Mouse (Mus musculus): Measurements from ENCODE around the gene Anp32e.
"Not testable (repeated sequence)": the region's sequence is repeated elsewhere in the genome, so short reads cannot be mapped to it uniquely, and the experiment has no call there.

Gene Anp32e

DNA sequence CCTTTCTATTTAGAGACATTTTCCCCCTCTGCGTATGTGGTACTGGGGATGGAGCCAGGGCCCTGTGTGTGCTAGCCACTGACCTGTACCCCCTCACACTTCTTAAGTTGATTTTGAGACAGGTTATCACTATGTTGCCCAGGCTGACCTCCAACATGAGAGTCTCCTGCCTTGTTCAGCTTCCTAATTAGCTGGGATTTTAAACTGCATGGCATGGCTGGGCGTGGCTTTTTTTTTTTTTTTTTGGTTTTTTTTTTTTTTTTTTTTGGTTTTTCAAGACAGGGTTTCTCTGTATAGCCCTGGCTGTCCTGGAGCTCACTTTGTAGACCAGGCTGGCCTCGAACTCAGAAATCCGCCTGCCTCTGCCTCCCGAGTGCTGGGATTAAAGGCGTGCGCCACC lies 48.5 kb downstream of the Anp32e start:
- not testable (repeated sequence) for DNase-seq

DNA sequence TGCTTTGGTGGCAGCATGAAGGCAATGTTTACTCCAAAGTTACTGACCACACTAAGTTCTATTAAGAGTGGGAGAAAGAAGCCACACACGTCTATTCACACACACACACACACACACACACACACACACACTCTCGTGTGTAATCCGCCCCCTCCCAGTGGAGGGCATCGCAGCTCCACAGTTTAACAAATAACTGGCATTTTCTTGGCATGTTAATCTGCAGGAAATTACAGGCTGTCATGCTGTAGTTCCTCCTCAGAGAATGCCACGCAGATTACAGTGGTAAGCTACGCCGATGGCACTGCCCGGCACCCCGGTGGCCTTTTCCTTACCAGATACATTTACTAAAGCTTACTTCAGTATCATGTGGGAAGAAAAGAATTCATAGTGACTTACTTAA lies 49.2 kb downstream of the Anp32e start:
- DNase-seq, result peak in 1 of 2 experiments; percentile 48

DNA sequence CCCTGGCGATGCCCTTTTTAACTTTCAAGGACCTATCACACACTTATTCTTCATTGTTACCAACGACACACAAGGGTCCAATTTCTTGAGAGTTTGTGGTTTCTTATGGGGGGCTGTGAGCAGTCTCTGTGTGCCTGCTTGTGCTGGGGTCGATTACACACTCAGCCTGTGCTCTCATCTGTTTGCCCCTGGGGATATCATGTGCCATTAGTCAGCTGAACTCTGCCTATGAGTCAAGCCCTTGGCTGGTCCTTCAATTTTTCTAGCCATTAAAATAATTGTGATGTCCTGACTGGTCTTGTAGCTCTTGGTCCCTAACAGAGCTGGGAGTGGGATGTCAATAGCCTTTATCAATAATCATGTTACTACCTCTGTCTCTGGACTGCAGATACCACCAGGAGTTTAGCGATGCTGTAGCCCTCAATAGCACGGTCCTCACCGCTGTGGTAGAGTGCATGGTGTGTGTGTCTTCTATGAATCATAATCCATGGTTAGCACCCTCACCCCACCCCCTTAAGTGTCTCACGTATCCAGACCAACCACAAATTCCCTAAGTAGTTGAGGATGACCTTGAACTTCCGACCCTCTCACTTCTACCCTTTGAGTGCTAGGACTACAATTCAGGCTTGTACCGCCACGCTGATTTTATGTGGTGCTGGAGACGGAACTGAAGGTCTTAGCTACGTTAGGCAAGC lies 51.4 kb downstream of the Anp32e start:
- no peak for DNase-seq

GRCm38 (mm10) chr3:95982129-95982528 lies 53.1 kb downstream of the Anp32e start:
- DNase-seq, result no peak

DNA sequence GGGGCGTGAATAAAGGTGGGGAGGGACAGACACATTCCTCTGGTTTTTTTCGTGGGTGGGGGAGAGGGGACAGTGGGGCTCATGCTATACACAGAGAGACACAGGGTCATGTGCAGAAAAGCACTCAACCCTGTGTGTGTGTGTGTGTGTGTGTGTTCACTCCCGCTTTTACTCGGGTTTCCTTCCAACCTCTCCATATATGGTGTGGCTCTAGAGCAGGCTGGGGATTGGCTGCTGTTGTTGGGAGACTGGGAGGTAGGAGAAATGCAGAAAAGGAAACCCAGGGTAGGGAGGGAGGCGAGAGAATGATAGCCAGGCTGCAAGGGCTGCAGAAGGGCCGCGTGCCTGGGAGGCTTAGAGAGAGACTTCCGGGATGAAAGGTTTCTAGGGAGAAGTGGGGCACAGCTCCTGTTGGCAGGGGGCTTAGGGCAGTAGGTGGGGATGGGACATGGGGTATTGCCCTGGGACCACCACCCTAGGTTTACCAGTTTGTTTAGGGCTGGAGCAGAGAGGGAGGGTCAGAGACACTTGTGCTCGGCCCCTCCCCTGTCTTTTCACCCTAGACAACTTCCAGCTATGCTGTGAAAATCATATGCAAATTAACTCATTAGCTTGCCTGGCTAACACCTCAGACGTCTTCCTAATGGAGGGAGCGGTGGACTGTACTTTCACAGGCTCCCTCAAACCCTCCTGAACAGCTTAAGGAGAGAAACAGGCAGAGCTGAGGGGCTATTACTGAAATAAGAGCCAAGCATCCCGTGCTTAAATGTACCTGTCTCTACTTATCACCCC lies 56.4 kb downstream of the Anp32e start:
- peak; percentile 56 to 65 for DNase-seq

- peak in 1 of 2 experiments; percentile 52 for DNase-seq
Measured at GRCm38 (mm10) chr3:95986001-95986622, 57.1 kb downstream of the Anp32e start.

GRCm38 (mm10) chr3:95986984-95987383 lies 57.9 kb downstream of the Anp32e start:
- DNase-seq, result no peak

DNA sequence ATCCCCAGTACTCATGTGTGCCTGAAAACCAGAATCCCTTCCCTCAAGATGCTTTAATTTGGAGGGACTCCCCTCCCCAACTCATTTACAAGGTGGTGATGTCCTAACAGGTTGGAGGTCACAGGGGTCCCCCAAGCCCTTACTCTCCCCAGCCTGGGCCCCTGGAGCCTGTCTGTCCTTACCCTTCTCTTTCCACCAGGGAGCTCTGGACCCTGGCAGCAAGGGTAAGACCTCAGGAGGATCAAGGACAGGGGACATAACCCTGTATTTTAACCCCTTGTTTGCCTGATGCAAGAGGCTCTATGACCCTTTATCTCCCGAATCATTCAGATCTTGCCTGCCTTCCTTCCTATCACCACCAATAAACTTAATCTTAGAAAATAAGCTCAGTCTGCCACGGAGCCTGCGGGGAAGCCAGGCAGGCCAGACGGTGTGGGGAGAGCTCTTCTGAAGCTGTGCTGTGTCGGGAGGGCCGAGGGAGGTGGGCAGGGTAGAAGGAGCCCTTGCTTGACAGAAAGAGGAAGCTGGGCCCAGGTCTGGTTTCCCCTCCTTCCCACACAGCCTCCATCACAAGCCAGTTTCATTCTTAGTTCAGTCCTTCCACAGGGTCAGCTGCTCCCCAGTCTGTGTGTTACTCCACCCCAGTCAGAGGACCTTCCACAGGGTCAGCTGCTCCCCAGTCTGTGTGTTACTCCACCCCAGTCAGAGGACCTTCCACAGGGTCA lies 58.5 kb downstream of the Anp32e start:
- no peak for DNase-seq

DNA sequence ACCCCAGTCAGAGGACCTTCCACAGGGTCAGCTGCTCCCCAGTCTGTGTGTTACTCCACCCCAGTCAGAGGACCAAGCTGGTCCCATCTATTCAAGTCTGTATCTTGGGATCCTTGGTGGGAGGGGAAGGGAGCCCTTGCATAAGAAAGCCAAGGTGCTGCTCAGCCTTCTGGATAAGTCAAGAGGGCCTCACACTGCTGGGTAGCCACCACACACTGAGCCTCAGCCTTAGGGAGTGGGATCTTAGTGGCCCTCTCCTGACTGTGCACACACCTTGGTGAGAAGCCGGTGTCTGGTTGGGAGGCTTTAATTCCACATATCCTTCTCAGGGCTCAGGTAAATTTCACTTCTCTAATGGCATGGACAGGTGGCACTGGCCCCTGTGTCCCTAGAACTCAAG lies 59.1 kb downstream of the Anp32e start:
- no peak for DNase-seq

DNA sequence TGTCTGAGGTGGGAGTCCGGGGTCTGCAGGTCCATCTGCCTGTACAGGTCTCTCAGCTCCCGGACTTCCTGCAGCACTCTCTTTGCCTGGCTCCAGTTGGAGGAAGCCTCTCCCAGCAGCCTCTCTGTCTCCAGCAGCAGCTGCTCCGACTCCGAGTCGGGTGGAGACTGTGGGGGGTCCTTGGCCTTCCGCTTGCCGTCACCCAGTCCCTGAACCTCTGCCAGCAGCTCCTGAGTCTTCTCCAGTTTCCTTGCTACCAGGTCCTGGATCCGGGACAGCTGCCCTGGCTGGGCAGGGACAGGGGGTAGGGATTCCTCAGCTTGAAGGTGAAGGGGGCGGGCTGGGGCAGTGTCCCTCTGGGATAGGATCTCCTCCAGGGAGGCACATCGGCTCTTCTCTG lies 59.9 kb downstream of the Anp32e start:
- DNase-seq, result peak; percentile 72 to 77

DNA sequence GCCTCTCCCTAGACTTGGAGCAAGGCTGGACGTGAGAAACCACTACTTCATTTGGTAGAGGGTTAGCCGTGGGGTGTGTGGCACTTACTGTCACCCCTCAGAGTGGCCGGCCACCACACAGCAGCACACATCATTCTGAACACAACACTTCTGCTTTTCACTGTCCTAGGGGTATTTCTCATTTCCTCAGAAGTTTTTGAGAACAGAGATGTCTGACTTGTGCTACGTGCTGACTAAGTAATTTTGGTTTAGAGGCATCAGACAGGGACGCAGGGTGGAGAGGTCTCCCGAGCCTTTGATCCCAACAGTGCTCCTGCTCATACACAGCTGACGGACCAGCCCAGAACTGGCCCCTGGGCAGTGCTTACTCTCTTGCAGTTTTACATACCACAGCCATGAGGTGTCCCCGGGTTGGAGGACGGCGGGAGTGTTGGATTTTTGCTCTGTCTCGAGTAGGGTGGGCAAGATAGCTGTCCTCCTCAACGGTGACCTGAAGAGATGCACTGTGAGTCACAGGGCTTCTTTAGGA lies 61.4 kb downstream of the Anp32e start:
- no peak for DNase-seq

GRCm38 (mm10) chr3:95992990-95993603 lies 64.1 kb downstream of the Anp32e start:
- peak; percentile 29 to 44 for DNase-seq

DNA sequence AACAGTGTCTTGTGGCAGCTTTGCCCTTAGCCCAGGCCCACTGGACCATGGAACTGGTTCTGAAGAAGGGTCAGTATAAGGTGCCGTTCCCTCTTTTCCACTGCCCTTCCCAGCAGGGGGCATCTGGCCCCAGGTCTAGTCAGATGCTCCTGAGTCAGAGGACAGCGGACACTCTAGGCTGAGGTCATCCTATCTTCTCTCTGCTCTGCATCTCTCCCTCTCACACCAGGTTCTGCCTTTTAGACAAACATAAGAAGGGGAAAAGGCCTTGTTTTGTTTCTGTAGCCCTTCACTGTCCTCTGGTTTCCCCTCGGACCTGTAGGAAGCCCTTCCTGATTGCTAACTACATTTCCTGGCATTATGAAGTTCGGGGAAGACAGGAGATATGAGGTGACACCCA lies 64.8 kb downstream of the Anp32e start:
- DNase-seq, result peak; percentile 70 to 72

- no peak for DNase-seq
Measured at GRCm38 (mm10) chr3:95994381-95994846, 65.4 kb downstream of the Anp32e start.

DNA sequence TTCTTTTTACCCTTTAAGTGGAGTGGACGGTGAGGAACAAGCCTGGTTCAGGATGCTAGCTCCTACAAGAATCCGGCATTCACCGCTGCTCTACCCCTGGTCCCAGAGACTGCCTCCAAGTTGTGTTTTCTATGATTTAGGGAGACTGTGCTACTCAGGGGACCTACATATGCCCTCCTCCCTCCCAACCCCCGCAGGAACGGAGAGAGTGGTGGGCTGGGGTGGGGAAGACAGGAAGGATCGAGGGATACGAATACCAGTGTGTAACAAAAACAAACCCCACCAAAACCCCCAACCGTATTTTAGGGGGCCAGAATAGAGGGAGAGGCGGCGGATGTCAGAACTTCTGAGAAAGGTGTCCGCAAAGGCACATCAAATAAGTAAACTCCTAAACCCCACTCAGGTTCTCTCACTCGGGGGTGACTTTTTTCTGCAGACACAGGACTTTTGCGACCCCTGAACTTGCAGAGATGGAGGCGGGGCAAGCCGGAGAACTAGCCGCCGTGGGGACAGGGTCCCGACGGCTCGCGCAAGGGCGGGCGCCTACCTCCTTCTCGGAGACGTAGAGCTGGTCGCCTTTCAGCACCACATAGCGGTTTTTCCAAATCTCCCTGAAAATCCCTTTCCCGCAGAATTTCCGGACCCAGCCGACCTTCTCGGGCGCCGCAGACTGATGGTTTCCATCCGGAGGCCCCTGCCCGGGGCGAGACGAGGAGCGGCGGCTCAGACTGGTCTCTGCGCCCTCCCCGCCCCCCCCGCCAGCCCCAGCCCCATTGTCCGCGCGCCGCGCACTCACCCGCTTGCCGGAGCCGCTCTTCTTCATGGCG lies 66.1 kb downstream of the Anp32e start:
- no peak for DNase-seq

- DNase-seq, result peak; percentile 62 to 87
Measured at GRCm38 (mm10) chr3:95995802-95996428, 66.9 kb downstream of the Anp32e start, which contains the start of gene Plekho1. Gene Plekho1, minus strand, starts transcription at chr3:95996001.

- DNase-seq, result no peak
Measured at GRCm38 (mm10) chr3:95996451-95997073, 67.5 kb downstream of the Anp32e start.

All from kidney, postnatal 36 days (tissue).